Mouse (Mus musculus) heart, adult 2 months (tissue): ENCODE data around the gene Hoxa4.

Experiments used
- CTCF ChIP-seq: fragments of 200-600 bp; IDR thresholded peaks from 2 replicates; pipeline ENCODE4 v1.8.1; 2022; ENCODE audit warnings: antibody characterized with exemption, mild to moderate bottlenecking, moderate library complexity
- POLR2A ChIP-seq: fragments of 200-500 bp; IDR thresholded peaks from 2 replicates; pipeline ENCODE4 v1.6.1; 2011; ENCODE audit warnings: mild to moderate bottlenecking, low read depth, low read length, control low read depth; ENCODE audit not compliant: insufficient read depth

- TF ChIP-seq CTCF = no peak
- no peak for TF ChIP-seq POLR2A
Measured at GRCm38 (mm10) chr6:52235866-52236265, 44.3 kb upstream of the Hoxa4 start.
